Mouse (Mus musculus) T-cell, adult 66 days (primary cell): ENCODE measurements around the gene Tars. TPM values are rescaled to one million over a fixed set of nuclear protein-coding genes. Genes with fewer than 3 reads are reported as not detected.

Experiments
- total RNA-seq, 2 experiments: library from RNA; stranded (reverse); gene quantifications; 3 replicates in 1 of 2; 4 replicates in 1 of 2; pipeline ENCODE4 v1.2.4; 2023

Gene Tars
- 10 to 100 TPM; 53.5 to 54.4 TPM for total RNA-seq

DNA sequence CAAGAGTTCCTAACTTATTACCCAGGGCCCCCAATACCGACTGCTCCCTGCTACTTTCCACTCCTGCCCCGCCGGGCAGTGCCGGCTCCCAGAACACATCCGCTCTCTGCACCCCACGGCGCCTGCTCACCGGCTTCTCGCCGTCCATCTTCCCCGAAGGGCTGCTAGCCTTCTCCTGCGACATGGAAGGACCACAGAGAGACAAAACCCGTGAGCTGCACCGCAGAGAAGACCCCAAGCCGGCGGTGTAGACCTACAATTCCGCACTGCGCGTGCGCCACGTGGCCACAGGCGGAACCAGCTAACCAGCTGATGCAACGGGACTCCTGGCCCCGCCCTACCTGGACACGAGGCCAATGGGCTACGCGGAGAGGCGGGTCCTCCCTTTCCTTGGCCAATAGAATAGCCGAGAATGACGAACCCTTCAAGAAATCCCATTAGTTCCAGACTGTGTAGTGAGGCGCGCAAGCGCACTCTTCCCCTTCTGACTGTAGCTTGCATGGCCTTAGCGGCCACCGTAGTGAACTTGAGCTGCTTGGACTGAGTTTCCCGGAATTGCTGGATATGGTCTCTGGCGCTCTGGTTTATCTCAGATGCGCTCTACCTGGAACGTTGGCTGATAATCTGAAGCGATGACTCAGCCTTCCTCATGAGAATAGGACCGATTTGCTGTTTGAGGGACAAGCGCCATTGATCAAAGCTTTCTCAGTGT is at the start of gene Tars:
Gene Tars, minus strand, starts transcription at position 310 of the 712 bp plus-strand sequence.

